Mouse (Mus musculus): Measurements from ENCODE around the gene Scp2.
"Not testable (repeated sequence)": the region's sequence is repeated elsewhere in the genome, so short reads cannot be mapped to it uniquely, and the experiment has no call there.

Scp2 gene

DNA sequence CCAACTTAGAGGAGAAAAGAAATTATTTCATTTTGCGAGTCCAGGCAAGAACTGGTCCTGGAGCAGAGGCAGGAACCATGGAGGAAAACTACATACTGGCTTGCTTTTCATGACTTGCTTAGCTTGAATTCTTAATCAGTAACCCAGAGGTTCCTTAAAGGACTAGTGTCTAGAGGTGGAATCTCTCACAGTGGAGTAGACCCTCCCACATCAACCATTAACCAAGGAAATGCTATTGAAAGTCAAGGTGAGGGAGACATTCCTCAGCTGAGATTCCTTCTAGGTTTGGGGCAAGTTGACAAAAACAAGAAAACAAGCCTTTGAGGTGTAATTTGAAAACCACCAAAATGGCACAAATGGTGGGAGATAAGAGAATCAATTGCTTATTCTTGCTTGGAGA lies at the start of gene Scp2:
Gene Scp2, minus strand, starts transcription at position 119 of the 400 bp plus-strand sequence.
- no peak for DNase-seq

DNA sequence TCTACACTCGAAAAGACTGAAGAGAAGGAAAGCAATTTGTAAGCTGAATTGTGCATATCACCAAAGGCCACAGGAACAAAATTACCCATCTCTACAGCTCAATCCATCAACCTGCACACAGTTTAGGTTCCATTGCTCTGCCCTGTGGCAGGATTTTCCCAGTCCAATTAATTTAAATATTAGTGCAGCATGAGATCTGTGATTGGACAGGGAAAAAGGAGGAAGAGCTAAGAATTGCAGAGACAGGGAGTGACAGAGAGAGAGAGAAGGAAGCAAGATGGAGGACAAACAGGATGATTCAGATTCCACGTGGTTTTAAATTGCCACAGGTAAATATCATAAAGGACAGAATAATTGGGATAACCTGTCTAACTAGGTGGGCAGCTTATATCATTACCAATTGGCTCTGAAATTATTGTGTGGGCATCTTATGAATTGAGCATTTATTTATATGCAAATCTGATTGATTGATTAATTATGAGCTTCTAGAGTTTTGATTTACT lies 48.1 kb upstream of the Scp2 start:
- no peak for DNase-seq

DNA sequence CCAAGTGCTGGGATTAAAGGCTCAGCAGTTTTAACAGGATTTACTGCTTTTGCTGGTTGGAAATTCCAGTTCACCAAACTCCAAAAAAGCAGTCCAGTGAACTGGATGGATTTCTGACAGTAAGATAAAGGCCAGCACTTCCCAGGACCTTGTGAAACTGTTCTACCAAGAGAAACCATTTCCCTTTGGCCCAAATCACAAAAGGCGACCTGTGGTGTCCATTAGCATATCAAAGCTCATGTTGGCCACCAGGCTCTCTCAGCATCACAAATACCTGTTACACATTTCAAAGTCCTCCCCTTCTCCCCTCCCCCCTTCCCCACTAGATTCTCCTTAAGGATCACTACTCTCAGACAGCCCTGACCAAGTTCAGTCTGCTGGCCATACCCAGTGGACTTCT lies 37.5 kb upstream of the Scp2 start:
- DNase-seq, result no peak

DNA sequence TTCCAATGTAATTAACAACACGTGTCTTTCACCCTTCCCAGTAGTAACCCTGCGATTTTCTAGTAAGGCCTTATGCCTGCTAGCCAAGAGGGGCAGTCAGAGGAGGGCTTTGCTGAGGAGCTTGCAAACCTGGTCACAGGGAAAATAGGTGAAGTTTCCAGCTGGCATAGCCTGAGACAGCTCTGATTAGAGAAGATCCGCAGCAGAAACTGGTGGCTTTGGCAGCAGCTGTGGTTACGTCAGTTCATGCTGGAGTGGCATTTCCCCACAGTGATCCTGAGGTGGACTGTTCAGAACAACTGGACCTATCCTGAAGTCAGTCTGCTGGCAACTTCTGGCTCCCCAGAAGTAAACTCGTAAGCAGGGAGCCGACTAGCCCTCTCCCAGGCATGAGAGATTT lies 23.3 kb upstream of the Scp2 start:
- DNase-seq, result no peak

DNA sequence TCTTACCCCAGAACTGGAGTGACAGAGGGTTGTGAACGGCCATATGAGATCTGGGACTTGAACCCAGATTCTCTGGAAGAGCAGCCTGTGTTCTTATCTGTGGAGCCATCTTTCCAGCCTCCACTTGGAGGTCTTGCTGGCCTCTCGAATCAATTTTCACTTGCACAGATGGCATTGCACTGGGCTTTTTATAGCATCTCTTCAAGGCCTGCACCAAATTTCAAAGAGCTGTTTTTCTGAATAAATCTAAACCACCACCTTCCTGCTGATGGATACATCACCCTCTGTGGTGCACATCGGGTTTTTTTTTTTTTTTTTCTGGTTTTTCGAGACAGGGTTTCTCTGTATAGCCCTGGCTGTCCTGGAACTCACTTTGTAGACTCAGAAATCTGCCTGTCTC lies 22.1 kb upstream of the Scp2 start:
- no peak for DNase-seq

DNA sequence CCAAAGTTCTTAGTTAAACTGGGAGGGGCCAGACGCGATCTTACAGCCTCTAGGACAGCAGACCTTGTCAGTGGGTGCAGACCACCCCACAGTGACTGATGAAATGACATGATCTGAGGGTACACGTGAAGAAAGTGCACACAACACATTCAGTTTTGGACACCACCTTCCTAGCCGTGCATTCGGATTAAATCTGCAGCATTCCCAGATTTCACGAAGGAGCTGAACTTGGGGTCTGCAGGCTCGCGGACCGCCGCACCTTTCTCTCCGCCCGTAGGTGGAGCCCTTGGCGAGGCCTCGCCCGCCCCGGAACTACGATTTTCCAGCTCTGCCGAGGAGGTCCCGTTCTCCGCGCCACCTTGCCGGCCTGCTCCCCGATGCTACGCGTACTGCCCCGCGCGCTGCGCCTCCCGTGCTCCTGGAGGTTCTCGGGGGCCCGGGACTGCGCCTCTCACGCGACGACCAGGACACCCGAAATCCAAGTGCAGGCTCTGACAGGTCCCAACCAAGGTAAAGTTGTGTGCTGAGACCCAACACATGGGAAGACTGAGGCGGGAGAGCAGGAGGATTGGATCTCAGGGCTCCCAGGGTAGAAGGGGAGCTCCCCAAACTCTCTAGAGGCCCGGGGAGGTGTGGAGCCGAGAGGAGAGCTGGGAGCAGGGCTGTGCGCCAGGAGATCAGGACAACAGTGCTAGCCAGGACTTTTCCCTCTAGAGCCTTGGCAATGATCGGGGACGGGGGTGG lies 20.5 kb upstream of the Scp2 start, which contains the start of gene Echdc2:
Gene Echdc2, plus strand, starts transcription at position 286 of the 744 bp plus-strand sequence.
- no peak for DNase-seq

DNA sequence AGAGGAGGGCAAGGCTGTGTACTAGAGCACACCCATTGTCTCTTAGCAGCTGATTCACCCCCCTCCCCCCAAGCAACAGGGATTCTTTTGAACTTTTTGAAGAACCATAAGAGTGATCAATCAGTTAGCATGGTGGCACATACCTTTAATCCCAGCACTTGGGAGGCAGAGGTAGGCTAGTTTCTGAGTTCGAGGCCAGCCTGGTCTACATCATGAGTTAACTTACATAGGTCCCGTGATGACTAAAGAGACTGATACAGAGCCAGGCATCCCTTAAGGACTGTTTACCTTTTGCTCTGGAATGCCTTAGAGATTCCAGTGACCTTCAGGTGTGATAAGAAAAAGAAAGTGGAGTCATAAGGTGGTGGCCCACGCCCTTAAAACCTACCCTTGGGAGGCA lies 18.5 kb upstream of the Scp2 start:
- DNase-seq, result no peak

DNA sequence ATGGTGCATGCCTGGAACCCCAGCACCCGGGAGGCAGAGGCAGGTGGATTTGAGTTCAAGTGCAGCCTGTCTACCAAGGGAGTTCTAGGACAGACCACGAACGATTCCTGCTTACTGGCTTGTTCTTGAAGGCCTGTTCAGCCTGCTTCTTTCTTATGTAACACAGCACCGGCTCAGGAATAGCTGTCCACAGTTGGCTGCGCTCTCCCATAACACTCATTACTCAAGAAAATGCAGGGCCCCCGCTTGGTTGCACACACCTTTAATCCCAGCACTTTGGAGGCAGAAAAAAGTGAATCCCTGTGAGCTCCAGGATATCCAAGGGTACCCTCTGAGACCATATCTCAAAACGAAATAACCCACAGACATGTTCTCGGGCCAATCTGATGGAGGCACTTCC lies 17.1 kb upstream of the Scp2 start:
- DNase-seq, result no peak

DNA sequence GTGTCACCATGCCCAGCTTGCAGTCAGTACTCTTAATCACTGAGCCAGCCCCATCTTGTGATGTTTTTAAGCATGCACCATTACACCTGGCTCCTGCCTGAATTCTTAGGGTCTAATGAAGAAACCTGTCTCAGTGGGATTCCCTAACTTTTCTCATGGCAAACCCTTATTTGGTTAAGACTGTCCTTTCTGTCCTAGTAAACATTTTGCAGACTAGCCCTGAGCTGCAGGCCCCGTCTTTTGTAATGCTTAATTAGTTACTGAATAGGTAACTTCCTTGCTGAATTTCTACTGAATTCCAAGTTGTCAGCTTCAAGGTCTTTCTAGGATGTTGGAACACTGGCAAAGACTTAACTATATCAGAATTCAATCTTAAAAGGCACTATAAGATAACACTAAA lies 10.3 kb upstream of the Scp2 start:
- not testable (repeated sequence) for DNase-seq

DNA sequence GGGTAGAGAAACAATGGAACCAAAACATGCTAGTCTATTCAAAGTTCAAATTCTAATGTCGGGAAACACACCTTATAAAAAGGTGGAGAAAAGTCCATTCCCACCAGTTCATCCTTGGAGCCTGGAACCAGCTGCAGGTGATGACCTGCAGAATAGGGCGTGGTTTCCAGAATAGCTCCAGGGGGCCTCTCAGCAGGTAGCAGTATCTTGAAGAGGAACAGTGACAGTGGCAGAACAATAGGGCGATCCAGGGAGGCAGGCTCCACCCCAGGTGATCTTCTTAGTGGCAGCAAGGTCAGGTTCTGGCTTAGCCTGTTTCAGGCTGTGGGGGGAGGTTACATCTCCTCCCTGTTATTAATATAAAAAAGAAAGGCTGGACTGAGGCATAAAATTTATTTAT lies 756 bp upstream of the Scp2 start:
- not testable (repeated sequence) for DNase-seq

DNA sequence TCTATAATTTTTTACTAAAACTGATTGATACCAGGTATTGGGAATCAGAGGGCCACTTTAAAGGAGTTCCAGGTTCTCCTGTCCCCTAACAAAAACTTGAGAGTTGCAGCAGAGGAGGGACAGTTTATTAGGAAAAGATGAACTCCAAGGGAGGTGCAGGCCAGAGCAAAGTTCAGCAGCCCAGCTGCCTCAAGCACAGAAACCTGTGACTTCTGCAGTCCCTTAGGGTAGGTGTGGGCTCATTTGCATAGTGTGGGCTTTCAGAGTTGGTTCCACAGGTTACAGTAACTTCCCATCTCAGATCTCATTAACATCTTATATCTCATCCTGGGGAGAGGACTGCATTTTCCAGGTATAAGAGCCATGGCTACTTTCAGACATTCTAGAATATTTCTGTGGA lies 1.0 kb downstream of the Scp2 start:
- DNase-seq, result no peak

DNA sequence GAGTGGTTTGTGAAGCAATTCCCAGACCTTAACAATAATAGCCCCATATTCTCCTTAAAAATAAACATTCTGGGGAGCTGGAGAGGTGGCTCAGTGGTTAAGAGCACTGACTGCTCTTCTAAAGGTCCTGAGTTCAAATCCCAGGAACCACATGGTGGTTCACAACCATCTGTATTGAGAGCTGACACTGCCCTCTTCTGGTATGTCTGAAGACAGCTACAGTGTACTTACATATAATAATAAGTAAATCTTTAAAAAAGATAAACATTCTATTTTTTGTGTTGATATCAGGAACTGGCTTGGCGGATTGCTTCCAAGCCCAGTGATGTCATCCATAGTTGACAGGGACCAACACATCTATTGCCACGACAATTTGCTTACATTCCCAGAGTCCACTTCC lies 1.6 kb downstream of the Scp2 start:
- DNase-seq, result not testable (repeated sequence)

DNA sequence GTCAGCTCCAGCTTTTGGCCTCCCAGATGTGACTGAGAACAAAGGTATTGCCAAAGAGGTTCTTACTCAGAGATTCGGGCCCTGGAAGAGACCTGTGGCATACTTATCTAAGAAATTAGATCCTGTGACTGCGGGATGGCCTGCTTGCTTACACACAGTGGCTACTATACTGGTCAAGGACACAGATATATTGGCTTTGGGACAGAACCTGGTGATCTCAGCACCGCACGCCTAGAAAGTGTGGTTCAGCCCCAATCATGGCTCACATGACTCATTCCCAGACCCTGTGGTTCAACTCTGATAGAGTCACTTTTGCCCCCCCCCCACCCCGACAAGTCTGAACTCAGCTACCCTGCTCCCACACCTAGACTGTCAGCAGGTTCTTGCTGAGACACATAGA lies 7.9 kb downstream of the Scp2 start:
- DNase-seq, result no peak

DNA sequence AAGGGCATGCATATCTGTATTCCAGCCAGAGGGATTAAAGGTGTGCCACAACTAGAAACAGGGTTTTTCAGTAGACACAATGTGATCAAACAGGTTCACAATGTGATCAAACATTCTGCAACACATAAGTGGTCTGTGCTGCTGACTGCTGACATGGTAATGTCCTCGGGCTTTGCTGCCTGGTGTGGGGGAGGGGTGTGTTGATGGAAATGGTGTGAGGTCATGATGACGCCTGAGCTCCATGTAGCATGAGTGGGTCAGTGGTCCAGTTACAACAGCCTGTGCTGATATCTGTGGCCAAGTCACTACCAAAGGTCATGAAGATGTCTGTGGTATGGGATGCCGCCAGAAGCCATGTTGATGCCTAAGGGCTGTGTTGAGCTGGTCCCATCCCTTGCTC lies 14.3 kb downstream of the Scp2 start:
- DNase-seq, result no peak

DNA sequence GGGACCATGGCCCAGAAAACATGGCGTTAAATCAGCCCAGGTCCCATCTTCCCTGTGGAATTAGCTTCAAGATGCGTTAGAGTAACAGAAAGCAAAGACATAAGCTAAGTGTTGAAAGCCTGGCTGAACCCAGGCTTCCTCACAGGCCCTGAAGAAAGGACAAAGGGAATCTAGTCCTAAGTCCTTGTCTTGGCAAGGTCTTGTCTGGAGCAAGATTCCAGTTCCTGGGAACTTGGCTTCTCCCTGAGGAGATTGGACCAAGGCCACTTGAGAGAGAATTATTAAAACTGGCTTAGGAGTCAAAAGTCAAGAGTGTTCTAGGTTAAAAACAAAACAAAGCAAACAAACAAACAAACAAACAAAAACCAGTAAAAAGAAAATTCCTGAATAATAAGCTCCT lies 16.5 kb downstream of the Scp2 start:
- no peak for DNase-seq

DNA sequence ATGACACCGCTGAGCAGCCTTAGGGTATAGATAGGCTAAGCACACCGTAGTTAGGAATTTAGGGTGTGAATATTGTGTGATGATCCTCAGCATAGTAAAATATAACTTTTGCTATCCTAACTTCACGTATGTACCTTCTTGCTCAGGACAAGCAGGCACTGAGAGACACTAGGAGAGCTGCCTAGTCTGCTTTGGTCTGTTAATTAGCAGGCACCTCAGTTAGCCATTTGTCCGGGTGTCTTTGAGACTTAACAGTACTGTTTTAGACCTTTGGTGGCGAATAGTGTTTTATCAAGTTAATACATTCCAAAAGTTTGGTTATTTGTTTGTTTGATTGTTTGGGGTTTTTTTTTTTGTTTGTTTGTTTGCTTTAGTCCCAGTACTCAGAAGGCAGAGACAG lies 17.3 kb downstream of the Scp2 start:
- no peak for DNase-seq

DNA sequence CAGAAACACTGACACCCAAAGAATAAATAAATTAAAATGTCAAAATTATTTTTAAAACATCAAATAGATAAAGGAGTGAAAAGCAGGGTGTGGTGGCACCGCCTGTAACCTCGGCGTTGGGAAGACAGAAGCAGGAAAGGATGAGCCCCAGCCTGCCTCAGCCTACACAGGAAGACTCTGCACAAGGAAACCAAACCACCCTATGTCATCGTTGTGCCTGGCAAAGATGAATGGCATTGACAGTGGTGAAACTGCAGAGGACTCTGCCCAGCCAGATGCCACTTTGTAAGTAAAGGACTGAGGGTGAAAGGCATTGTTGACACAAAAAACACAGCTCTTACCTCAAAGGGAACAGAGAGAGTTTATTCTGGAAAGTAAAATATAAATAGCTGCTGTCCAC lies 18.5 kb downstream of the Scp2 start:
- DNase-seq, result no peak

DNA sequence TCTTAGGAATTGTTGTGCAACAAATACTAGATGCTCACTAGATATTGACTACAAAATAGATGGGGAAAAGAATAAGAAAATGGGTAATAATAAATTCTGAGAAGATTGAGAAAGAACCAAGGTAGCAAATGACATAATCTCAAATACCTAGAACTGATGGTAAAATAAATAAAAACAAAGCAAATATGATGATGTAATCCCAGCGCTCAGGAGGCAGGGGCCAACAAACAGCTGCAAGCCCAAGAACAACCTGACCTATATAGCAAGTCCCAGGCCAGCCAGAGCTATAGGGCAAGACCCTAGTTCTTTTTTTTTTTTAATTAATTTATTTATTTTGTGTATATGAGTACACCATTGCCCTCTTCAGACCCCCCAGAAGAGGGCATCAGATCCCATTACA lies 20.7 kb downstream of the Scp2 start:
- DNase-seq, result no peak

DNA sequence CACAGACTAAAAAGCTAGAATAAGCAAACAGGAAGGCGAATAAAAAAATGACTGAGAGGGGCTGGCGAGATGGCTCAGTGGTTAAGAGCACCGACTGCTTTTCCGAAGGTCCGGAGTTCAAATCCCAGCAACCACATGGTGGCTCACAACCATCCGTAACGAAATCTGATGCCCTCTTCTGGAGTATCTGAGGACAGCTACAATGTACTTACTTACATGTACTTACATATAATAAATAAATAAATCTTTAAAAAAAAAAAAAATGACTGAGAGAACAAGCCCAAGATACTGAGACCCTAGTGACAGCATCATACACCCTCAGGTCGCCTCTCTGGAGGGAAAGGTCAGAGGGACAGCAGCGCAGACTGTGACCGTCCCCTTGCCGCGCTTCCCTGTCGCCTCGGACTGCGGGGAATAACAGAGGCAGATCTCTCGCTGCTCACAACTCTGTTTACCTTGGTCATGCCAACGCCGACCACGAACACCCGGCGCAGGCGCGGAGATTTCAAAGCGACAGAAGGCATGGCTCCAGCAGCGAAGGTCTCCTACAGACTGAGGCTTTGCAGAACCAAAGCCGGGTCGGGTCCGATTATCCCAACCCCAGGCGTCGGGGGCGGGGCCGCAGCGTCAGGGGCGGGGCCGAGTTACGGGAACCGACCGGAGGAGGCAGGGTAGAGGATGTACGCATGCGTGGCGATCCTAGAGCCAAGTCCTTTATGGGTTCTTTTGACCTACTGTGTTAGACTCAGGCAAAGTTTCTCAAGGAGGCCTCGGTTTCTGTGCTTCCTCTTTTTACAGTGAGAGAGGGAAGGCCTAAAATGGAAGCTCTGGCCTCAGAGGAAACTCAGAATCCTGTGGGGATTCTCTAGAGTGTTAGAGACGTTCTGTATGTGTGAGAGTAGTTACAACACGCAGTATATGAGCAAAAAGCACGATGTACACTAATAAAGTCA lies 26.6 kb downstream of the Scp2 start:
- DNase-seq, result peak; percentile 94

DNA sequence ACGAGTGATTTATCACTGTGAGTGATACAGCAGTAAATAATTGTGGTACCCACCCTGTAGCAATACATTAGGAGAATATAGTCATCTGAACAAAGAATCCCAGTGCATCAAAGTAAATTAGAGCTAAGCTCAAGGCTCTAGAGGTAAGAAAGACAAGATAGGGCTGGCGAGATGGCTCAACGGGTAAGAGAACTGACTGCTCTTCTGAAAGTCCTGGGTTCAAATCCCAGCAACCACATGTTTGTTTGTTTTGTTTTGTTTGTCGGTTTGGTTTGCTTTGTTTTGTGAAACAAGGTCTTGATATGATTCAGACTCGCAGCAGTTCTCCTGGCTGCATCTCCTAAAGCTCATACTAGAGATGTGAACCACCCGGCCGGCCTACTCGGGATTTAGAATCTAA lies 27.3 kb downstream of the Scp2 start:
- DNase-seq, result no peak

DNA sequence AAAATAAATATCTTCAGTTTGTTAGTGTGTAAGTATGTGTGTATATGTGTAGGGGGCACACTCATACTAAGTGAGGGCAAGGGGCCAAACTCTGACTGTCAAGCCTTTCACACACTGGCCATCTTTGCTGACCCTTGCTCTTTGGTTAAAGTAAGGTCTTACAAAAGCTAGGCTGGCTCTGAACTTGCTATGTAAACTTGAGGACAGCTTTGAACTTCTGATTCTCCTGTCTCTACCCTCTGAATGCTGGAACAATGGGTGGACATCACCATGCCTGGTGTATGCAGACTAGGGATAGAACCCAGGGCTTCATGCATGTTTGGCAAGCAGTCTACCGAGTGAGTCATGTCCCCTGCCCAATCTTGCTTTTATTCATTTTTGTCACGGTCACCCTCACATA lies 28.3 kb downstream of the Scp2 start:
- no peak for DNase-seq

DNA sequence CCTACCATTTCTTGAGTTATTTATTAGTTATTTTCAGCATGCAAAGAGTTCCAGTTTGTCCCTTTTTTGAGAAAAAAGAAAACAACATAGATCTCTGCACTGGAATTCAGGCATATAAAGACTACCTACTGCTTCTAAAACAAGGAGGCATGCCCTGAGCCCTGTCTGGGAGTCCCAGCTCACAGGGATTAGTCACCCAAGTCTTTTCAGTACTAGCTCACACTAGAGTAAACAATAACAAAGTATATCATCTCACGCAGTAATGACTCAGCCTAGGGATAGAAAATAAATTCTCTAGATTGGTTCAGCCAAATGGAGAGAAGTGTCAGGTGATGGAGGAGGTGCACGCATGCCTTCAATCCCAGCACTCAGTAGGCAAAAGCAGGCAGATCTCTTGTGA lies 34.1 kb downstream of the Scp2 start:
- DNase-seq, result no peak

DNA sequence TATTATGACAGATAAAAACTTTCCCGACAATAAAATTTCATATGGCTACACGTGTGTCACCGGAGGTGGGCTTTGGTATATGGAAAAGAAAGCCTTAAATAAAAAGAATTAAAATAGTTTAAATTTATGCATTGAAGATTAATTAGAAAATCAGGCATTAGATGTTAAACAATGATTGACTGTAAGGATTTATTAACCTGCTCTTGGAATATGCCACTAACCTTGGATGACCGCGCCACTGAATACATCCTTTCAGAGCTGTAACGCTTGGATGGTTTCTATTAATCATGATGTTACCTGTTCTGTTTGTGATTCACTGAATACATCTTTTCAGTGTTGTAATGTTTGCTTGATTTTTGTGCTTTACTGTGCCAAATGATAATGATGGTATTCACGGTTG lies 35.1 kb downstream of the Scp2 start:
- no peak for DNase-seq

DNA sequence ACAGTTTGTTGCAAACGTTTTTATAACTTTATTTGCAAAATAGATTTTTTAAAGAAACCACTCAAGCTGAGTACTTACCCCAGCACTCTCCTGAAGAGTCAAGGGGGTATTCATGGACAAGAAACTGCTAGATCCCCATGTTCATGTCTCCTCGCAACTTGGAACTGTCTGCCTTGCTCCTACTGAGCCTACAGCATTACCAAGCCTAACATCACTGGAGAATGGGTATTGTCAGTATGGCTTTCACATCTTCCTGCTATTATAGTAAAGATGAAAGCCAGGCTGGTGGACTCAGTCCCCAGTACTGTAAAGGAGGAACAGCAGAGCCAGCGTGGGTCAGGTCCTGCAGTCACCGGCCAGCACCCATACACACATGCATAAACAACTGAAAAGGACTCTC lies 48.5 kb downstream of the Scp2 start, which contains the start of gene Podn:
Gene Podn, minus strand, starts transcription at position 101 of the 400 bp plus-strand sequence.
- DNase-seq, result no peak
